Mouse (Mus musculus): ENCODE measurements at regions not wholly inside any gene's neighbourhood (a gene's known extent, or its start where the extent isn't known, plus 50 kb on each side); places are given as distances from the start of the nearest gene placed in this dataset.

GRCm38 (mm10) chr3:19046610-19047009, 581.9 kb downstream of the 1700064H15Rik start:
- no peak for TF ChIP-seq MAFK (IDR thresholded peaks at IDR 0.05; ENCODE audit: insufficient replicate concordance, low read length)
- no peak for TF ChIP-seq SIN3A (IDR thresholded peaks at IDR 0.05; ENCODE audit: low read length)
- no peak for TF ChIP-seq CTCF (conservative IDR thresholded peaks at IDR 0.05 in 1 of 2, IDR thresholded peaks at IDR 0.05 in 1 of 2; ENCODE audit: low read depth in 2 of 2, low read length in 2 of 2)
- no peak for TF ChIP-seq POLR2A (IDR thresholded peaks at IDR 0.05; ENCODE audit: low read depth, low read length)
- TF ChIP-seq E2F4 (IDR thresholded peaks at IDR 0.05; ENCODE audit: insufficient replicate concordance, low read depth, low read length), result no peak
- no peak for TF ChIP-seq MAZ (IDR thresholded peaks at IDR 0.05; ENCODE audit: low read depth, low read length)
- no peak for TF ChIP-seq EP300 (IDR thresholded peaks at IDR 0.05; ENCODE audit: low read length)
- no peak for TF ChIP-seq MXI1 (IDR thresholded peaks at IDR 0.05; ENCODE audit: low read depth, low read length)
- TF ChIP-seq RAD21 (IDR thresholded peaks at IDR 0.05; ENCODE audit: low read depth, low read length), result no peak
- TF ChIP-seq MAX (IDR thresholded peaks at IDR 0.05; ENCODE audit: low read length), result no peak
- TF ChIP-seq ETS1 (conservative IDR thresholded peaks at IDR 0.05; ENCODE audit: low read depth, low read length), result no peak
- no peak for TF ChIP-seq MEF2A (IDR thresholded peaks at IDR 0.05; ENCODE audit: borderline replicate concordance, low read depth, low read length)
- TF ChIP-seq JUN (IDR thresholded peaks at IDR 0.05; ENCODE audit: insufficient read depth, low read depth, low read length), result no peak

Measured in CH12.LX (cell line).